Mouse (Mus musculus): ENCODE data around the gene Hoxc11. TPM values are rescaled to one million over a fixed set of nuclear protein-coding genes. Genes with fewer than 3 reads are reported as not detected.

Hoxc11 gene
- total and polyA plus RNA-seq, 3 experiments, result not detected

- no peak for TF ChIP-seq USF2 (IDR thresholded peaks at IDR 0.05; ENCODE audit: borderline replicate concordance in 1 of 2, insufficient read depth in 1 of 2, low read depth in 1 of 2, low read length in 2 of 2)
- no peak for TF ChIP-seq TBP (IDR thresholded peaks at IDR 0.05; ENCODE audit: low read depth, low read length)
- no peak for TF ChIP-seq MYC (IDR thresholded peaks at IDR 0.05; ENCODE audit: low read depth, low read length)
- peak; percentile 51 for TF ChIP-seq RCOR1 (IDR thresholded peaks at IDR 0.05; ENCODE audit: low read depth, low read length)
- TF ChIP-seq CTCF (IDR thresholded peaks at IDR 0.05 in 2 of 3, conservative IDR thresholded peaks at IDR 0.05 in 1 of 3; ENCODE audit: control insufficient read depth in 1 of 3, insufficient read depth in 1 of 3, low read depth in 2 of 3, low read length in 3 of 3, poor library complexity in 1 of 3, severe bottlenecking in 1 of 3), result no peak
- TF ChIP-seq NRF1 (IDR thresholded peaks at IDR 0.05; ENCODE audit: insufficient read depth, low read depth, low read length, poor library complexity, severe bottlenecking), result no peak
- TF ChIP-seq TCF12 (IDR thresholded peaks at IDR 0.05; ENCODE audit: low read depth, low read length), result 0 out of 2 replicates have a peak, but pooled peaks have one; percentile 22
- TF ChIP-seq MAX (IDR thresholded peaks at IDR 0.05; ENCODE audit: low read length), result no peak
- peak; percentile 89; the same call in 1 of the 2 replicates for TF ChIP-seq CHD1 (IDR thresholded peaks at IDR 0.05; ENCODE audit: low read depth, low read length)
- no peak for TF ChIP-seq TAL1 (IDR thresholded peaks at IDR 0.05; ENCODE audit: low read length)
- TF ChIP-seq E2F4 (IDR thresholded peaks at IDR 0.05; ENCODE audit: borderline replicate concordance, low read depth, low read length), result no peak
- peak; percentile 30; the same call in 1 of the 2 replicates for TF ChIP-seq ZNF384 (IDR thresholded peaks at IDR 0.05; ENCODE audit: low read depth, low read length)
- no peak for TF ChIP-seq ZKSCAN1 (IDR thresholded peaks at IDR 0.05; ENCODE audit: low read depth, low read length)
These were observed 21.9 kb downstream of the Hoxc11 start, which contains the start of gene Hoxc9 (continued) for GRCm38 (mm10) chr15:102976171-102976570.

GRCm38 (mm10) chr15:102976631-102977422 is 22.6 kb downstream of the Hoxc11 start:
- DNase-seq (ENCODE audit: low read depth, low spot score), result peak; percentile 85
- Histone ChIP-seq H3K79me2 (ENCODE audit: control insufficient read depth, insufficient read depth, low read length, poor library complexity) (peaks cover 54% of the 10 kb centered on the region), H3K4me3 (ENCODE audit: control insufficient read depth in 1 of 2, insufficient read depth in 1 of 2, low read depth in 2 of 2, low read length in 2 of 2) (peak overlapping the region; percentile 81 to 89), H3K4me1 (ENCODE audit: control insufficient read depth in 1 of 2, insufficient read depth in 2 of 2, low read length in 2 of 2) (peaks cover 16 to 23% of the 10 kb centered on the region in 2 experiments), H3K27me3 (ENCODE audit: control insufficient read depth in 1 of 2, insufficient read depth in 2 of 2, low read length in 2 of 2) (no peaks in the 10 kb centered on the region), H3K9ac (ENCODE audit: control insufficient read depth, low read depth, low read length, poor library complexity, severe bottlenecking) (peak overlapping the region; percentile 93), H3K27ac (ENCODE audit: control insufficient read depth, low read depth, low read length) (peak overlapping the region; percentile 83), H3K36me3 (ENCODE audit: control insufficient read depth in 1 of 2, insufficient read depth in 2 of 2, low read length in 2 of 2) (peaks cover 0 to 18% of the 10 kb centered on the region in 2 experiments; a peak in 2 of 4 replicates), H3K9me3 (replicated peaks; ENCODE audit: insufficient read depth, low read length) (no peaks in the 10 kb centered on the region)
- TF ChIP-seq POLR2AphosphoS5 (IDR thresholded peaks at IDR 0.05; ENCODE audit: borderline replicate concordance, low read depth, low read length) (no peak), HCFC1 (IDR thresholded peaks at IDR 0.05; ENCODE audit: low read depth, low read length) (peak; percentile 69), CTCF (IDR thresholded peaks at IDR 0.05 in 2 of 3, conservative IDR thresholded peaks at IDR 0.05 in 1 of 3; ENCODE audit: control insufficient read depth in 1 of 3, insufficient read depth in 1 of 3, low read depth in 2 of 3, low read length in 3 of 3, poor library complexity in 1 of 3, severe bottlenecking in 1 of 3) (no peak), RCOR1 (IDR thresholded peaks at IDR 0.05; ENCODE audit: low read depth, low read length) (0 out of 2 replicates have a peak, but pooled peaks have one; percentile 5), KAT2A (conservative IDR thresholded peaks at IDR 0.05; ENCODE audit: low read depth, low read length) (no peak; the same call in 1 of the 2 replicates), MYB (IDR thresholded peaks at IDR 0.05; ENCODE audit: low read depth, low read length) (0 out of 2 replicates have a peak, but pooled peaks have one; percentile 4), NELFE (IDR thresholded peaks at IDR 0.05; ENCODE audit: low read depth, low read length) (peak; percentile 63), POLR2A (IDR thresholded peaks at IDR 0.05; ENCODE audit: control insufficient read depth in 1 of 2, insufficient read depth in 1 of 2, low read depth in 1 of 2, low read length in 2 of 2, poor library complexity in 1 of 2) (peak; percentile 71 to 78), MAX (IDR thresholded peaks at IDR 0.05; ENCODE audit: low read length) (peak; percentile 52; the same call in 1 of the 2 replicates), UBTF (IDR thresholded peaks at IDR 0.05; ENCODE audit: borderline replicate concordance, insufficient read depth, low read depth, low read length) (peak; percentile 97), SMC3 (IDR thresholded peaks at IDR 0.05; ENCODE audit: low read depth, low read length) (no peak), CHD1 (IDR thresholded peaks at IDR 0.05; ENCODE audit: low read depth, low read length) (0 out of 2 replicates have a peak, but pooled peaks have one; percentile 41), TBP (IDR thresholded peaks at IDR 0.05; ENCODE audit: low read depth, low read length) (peak; percentile 43; the same call in 1 of the 2 replicates), MXI1 (IDR thresholded peaks at IDR 0.05; ENCODE audit: low read depth, low read length) (peak; percentile 61; the same call in 1 of the 2 replicates), POLR2AphosphoS2 (IDR thresholded peaks at IDR 0.05; ENCODE audit: low read length) (peak; percentile 35), TCF12 (IDR thresholded peaks at IDR 0.05; ENCODE audit: low read depth, low read length) (peak; percentile 30; the same call in 1 of the 2 replicates), SIN3A (IDR thresholded peaks at IDR 0.05; ENCODE audit: low read length) (no peak; the same call in none of the 2 replicates), NRF1 (IDR thresholded peaks at IDR 0.05; ENCODE audit: insufficient read depth, low read depth, low read length, poor library complexity, severe bottlenecking) (peak; percentile 55; the same call in 1 of the 2 replicates), TAL1 (IDR thresholded peaks at IDR 0.05; ENCODE audit: low read length) (no peak), MAZ (IDR thresholded peaks at IDR 0.05; ENCODE audit: low read depth, low read length) (no peak; the same call in none of the 2 replicates), USF2 (IDR thresholded peaks at IDR 0.05; ENCODE audit: borderline replicate concordance in 1 of 2, insufficient read depth in 1 of 2, low read depth in 1 of 2, low read length in 2 of 2) (no peak), CHD2 (IDR thresholded peaks at IDR 0.05; ENCODE audit: low read length) (no peak), RAD21 (IDR thresholded peaks at IDR 0.05; ENCODE audit: low read depth, low read length) (no peak)
